ENCODE assay signal across 8 mouse cellular contexts in genomic region chr3:20058197-20058541, GRCm38 (mm10). TPM values are rescaled to one million over a fixed set of nuclear protein-coding genes. Genes with fewer than 3 reads are reported as not detected.
DNase-seq lines count a peak whose midpoint lies in the region; ATAC-seq and TF ChIP-seq lines count a peak whose summit lies in the region.

No protein-coding gene starts in this region.

- peak overlapping the region; percentile 92 for H3ac ChIP-seq in C2C12 (ENCODE audit: control insufficient read depth, insufficient read length, low read depth)

- no peaks in the 10 kb centered on the region for H3K27me3 ChIP-seq in heart, embryonic 11.5 days (ENCODE audit: control insufficient read depth, insufficient read depth, low read length)
- H3K27me3 ChIP-seq in C2C12 (ENCODE audit: control insufficient read depth, insufficient read depth, insufficient read length): no peaks in the 10 kb centered on the region
- H3K27me3 ChIP-seq in embryonic facial prominence, embryonic 15.5 days: no peaks in the 10 kb centered on the region
- H3K27me3 ChIP-seq in liver, embryonic 12.5 days (replicated peaks): no peaks in the 10 kb centered on the region

- no peak for ATAC-seq in heart, embryonic 11.5 days (replicated peaks; ENCODE audit: insufficient number of reproducible peaks, low FRiP score, low TSS enrichment)
- no peak for ATAC-seq in embryonic facial prominence, embryonic 15.5 days (ENCODE audit: insufficient number of reproducible peaks, low FRiP score, low TSS enrichment, low read depth)
- no peak for ATAC-seq in liver, embryonic 12.5 days

- peaks cover 8% of the 10 kb centered on the region for H3K79me2 ChIP-seq in C2C12 (ENCODE audit: control insufficient read depth, insufficient read depth)

- no peak for DNase-seq in heart, postnatal 25 days (ENCODE audit: low spot score)
- no peak for DNase-seq in spleen, postnatal 4 days (ENCODE audit: low spot score in 2 of 2)
- no peak for DNase-seq in spleen, postnatal 10 days (ENCODE audit: low spot score in 2 of 2)
- no peak for DNase-seq in left cerebral cortex, postnatal 36 days (ENCODE audit: low spot score in 2 of 2)

- no peak overlapping the region for H3K27ac ChIP-seq in heart, embryonic 11.5 days (ENCODE audit: low read depth, low read length)
- no peak overlapping the region for H3K27ac ChIP-seq in embryonic facial prominence, embryonic 15.5 days (replicated peaks)
- H3K27ac ChIP-seq in liver, embryonic 12.5 days: no peak overlapping the region

- H3K4me1 ChIP-seq in heart, embryonic 11.5 days (ENCODE audit: control insufficient read depth, insufficient read depth, low read length): peaks cover 4% of the 10 kb centered on the region; the same call in 1 of the 2 replicates
- H3K4me1 ChIP-seq in embryonic facial prominence, embryonic 15.5 days: peaks cover 6% of the 10 kb centered on the region
- H3K4me1 ChIP-seq in liver, embryonic 12.5 days: peaks cover 13% of the 10 kb centered on the region

- H3K9ac ChIP-seq in heart, embryonic 11.5 days (ENCODE audit: low read depth, low read length): peak overlapping the region; percentile 84
- no peak overlapping the region for H3K9ac ChIP-seq in embryonic facial prominence, embryonic 15.5 days
- H3K9ac ChIP-seq in liver, embryonic 12.5 days: peak overlapping the region; percentile 76

- H3K9me3 ChIP-seq in heart, embryonic 11.5 days (replicated peaks; ENCODE audit: control insufficient read depth, low read length): no peaks in the 10 kb centered on the region
- H3K9me3 ChIP-seq in embryonic facial prominence, embryonic 15.5 days (replicated peaks): no peaks in the 10 kb centered on the region
- no peaks in the 10 kb centered on the region for H3K9me3 ChIP-seq in liver, embryonic 12.5 days (replicated peaks)

- H3K4me3 ChIP-seq in heart, embryonic 11.5 days (ENCODE audit: low read depth, low read length): peak overlapping the region; percentile 77
- H3K4me3 ChIP-seq in C2C12 (ENCODE audit: insufficient read depth, poor library complexity, severe bottlenecking): peak overlapping the region; percentile 72
- peak overlapping the region; percentile 92 for H3K4me3 ChIP-seq in embryonic facial prominence, embryonic 15.5 days (replicated peaks)
- H3K4me3 ChIP-seq in liver, embryonic 12.5 days: peak overlapping the region; percentile 86

- intact Hi-C loops in heart, postnatal 25 days (cut with DNase I): no loop called here
- intact Hi-C loops in left cerebral cortex, postnatal 36 days (cut with DNase I): no loop called here

- H3K36me3 ChIP-seq in heart, embryonic 11.5 days (ENCODE audit: control insufficient read depth, insufficient read depth, low read length): no peaks in the 10 kb centered on the region
- peaks cover 3% of the 10 kb centered on the region for H3K36me3 ChIP-seq in C2C12 (ENCODE audit: control insufficient read depth, insufficient read depth)
- H3K36me3 ChIP-seq in embryonic facial prominence, embryonic 15.5 days: peaks cover 3% of the 10 kb centered on the region; the same call in 1 of the 2 replicates
- H3K36me3 ChIP-seq in liver, embryonic 12.5 days: peaks cover 16% of the 10 kb centered on the region

- peak overlapping the region; percentile 67 for H3K4me2 ChIP-seq in heart, embryonic 11.5 days
- peak overlapping the region; percentile 63 for H3K4me2 ChIP-seq in embryonic facial prominence, embryonic 15.5 days (replicated peaks)
- peak overlapping the region; percentile 77 for H3K4me2 ChIP-seq in liver, embryonic 12.5 days

- under 1% methylated on average over 6 of the region's 9 CpGs for WGBS in heart, embryonic 11.5 days (ENCODE audit: insufficient replicate concordance)
- 2% methylated on average over 6 of the region's 9 CpGs for WGBS in embryonic facial prominence, embryonic 15.5 days
- WGBS in liver, embryonic 12.5 days (ENCODE audit: insufficient replicate concordance): under 1% methylated on average over 6 of the region's 9 CpGs

- peaks cover 2% of the 10 kb centered on the region for H3K79me3 ChIP-seq in C2C12 (ENCODE audit: low read depth)

- TF ChIP-seq CTCF in C2C12 (IDR thresholded peaks at IDR 0.05; ENCODE audit: control insufficient read depth, insufficient read depth, insufficient read length): no peak

TF ChIP-seq in C2C12, 6 proteins besides CTCF, POLR2A, EP300 and RAD21:
- TF ChIP-seq MAX (IDR thresholded peaks at IDR 0.05) (no peak), FOSL1 (IDR thresholded peaks at IDR 0.05; ENCODE audit: insufficient read depth, low read length, poor library complexity, severe bottlenecking) (no peak), CEBPB (IDR thresholded peaks at IDR 0.05; ENCODE audit: low read depth) (no peak), MYOD1 (IDR thresholded peaks at IDR 0.05; ENCODE audit: control insufficient read depth, insufficient read length, low read depth) (no peak), USF1 (IDR thresholded peaks at IDR 0.05; ENCODE audit: low read depth) (no peak), MYOG (IDR thresholded peaks at IDR 0.05; ENCODE audit: control insufficient read depth, extremely low read depth, insufficient read length) (no peak)

RNA-seq across cellular contexts. Expression of gene Hltf, which starts 0.6 kb away (rescaled TPM):
- 21.8 and 23.2 TPM in 2 replicates for polyA plus RNA-seq in heart, embryonic 11.5 days (2014; fragmentation: Nextera tagmentation; extraction: Ambion mirVana)
- 10 to 100 TPM; 10.9 to 14.0 TPM for total RNA-seq in heart, postnatal 25 days (2021)
- polyA plus RNA-seq in C2C12 (2012; fragmentation: generic; extraction: Trizol): 1.9 TPM
- polyA plus RNA-seq in embryonic facial prominence, embryonic 15.5 days (2015; fragmentation: Nextera tagmentation; extraction: Ambion mirVana): 15.4 and 16.3 TPM in 2 replicates
- 13.2 and 13.3 TPM in 2 replicates for polyA plus RNA-seq in liver, embryonic 12.5 days (2016; fragmentation: Nextera tagmentation; extraction: Ambion mirVana)
- total RNA-seq in left cerebral cortex, postnatal 36 days (2021): 10 to 100 TPM; 16.2 to 23.9 TPM

RNA-seq across cellular contexts. Expression of gene Hps3, which starts 23.1 kb away (rescaled TPM):
- 9.7 and 10.0 TPM in 2 replicates for polyA plus RNA-seq in heart, embryonic 11.5 days (2014; fragmentation: Nextera tagmentation; extraction: Ambion mirVana)
- total RNA-seq in heart, postnatal 25 days (2021): 1 to 10 TPM; 7.3 to 8.2 TPM
- polyA plus RNA-seq in C2C12 (2012; fragmentation: generic; extraction: Trizol): 3.5 TPM
- 8.2 and 8.9 TPM in 2 replicates for polyA plus RNA-seq in embryonic facial prominence, embryonic 15.5 days (2015; fragmentation: Nextera tagmentation; extraction: Ambion mirVana)
- 9.0 and 9.1 TPM in 2 replicates for polyA plus RNA-seq in liver, embryonic 12.5 days (2016; fragmentation: Nextera tagmentation; extraction: Ambion mirVana)
- 10 to 100 TPM; 11.9 to 18.7 TPM for total RNA-seq in left cerebral cortex, postnatal 36 days (2021)
